Mouse (Mus musculus) layer of hippocampus, adult 2 months (tissue): ENCODE data around the gene Unc13b. TPM values are rescaled to one million over a fixed set of nuclear protein-coding genes. Genes with fewer than 3 reads are reported as not detected.
A peak's percentile ranks its signal among the peaks of the same experiment; 100 is the strongest.

Source experiments
- DNase-seq, 2 experiments: peaks; one replicate each; pipeline ENCODE4 v3.0.0; 2022; ENCODE audit warnings: low spot score in 2 of 2
- H3K27ac ChIP-seq: fragments of 200-600 bp; 2 replicates; pipeline ENCODE4 v1.8.1; 2022
- H3K4me3 ChIP-seq: fragments of 200-600 bp; 2 replicates; pipeline ENCODE4 v1.8.1; 2022; ENCODE audit warnings: mild to moderate bottlenecking
- CTCF ChIP-seq: fragments of 200-600 bp; conservative IDR thresholded peaks from 2 replicates; pipeline ENCODE4 v1.8.1; 2022; ENCODE audit warnings: antibody characterized with exemption, mild to moderate bottlenecking, moderate library complexity
- total RNA-seq, 2 experiments: library from RNA; stranded (reverse); gene quantifications; 2 replicates each; pipeline ENCODE4 v1.2.3; 2021

Unc13b gene
- total RNA-seq, 2 experiments from 2014 or later = 41.7 to 45.7 TPM

GRCm38 (mm10) chr4:43029749-43030148 lies 29.0 kb upstream of the Unc13b start:
- DNase-seq = no peak
- Histone ChIP-seq H3K27ac (no peak overlapping the region), H3K4me3 (no peak overlapping the region)
- TF ChIP-seq CTCF = no peak

- DNase-seq = no peak
- peak overlapping the region; percentile 93 for H3K4me3 ChIP-seq
- H3K27ac ChIP-seq = peak overlapping the region; percentile 91
- TF ChIP-seq CTCF = no peak
Measured at GRCm38 (mm10) chr4:43030352-43030751, 28.4 kb upstream of the Unc13b start.

GRCm38 (mm10) chr4:43030780-43031230 lies 27.9 kb upstream of the Unc13b start:
- peak overlapping the region; percentile 91 for H3K27ac ChIP-seq
- no peak for TF ChIP-seq CTCF
- DNase-seq = peak in 1 of 2 experiments; percentile 38
- peak overlapping the region; percentile 93 for H3K4me3 ChIP-seq

- Histone ChIP-seq H3K4me3 (peak within 1 kb of the TSS; percentile 93), H3K27ac (peak within 1 kb of the TSS; percentile 91)
- TF ChIP-seq CTCF = peak; percentile 53
- peak; percentile 91 to 95 for DNase-seq
Measured at GRCm38 (mm10) chr4:43031237-43031995, 27.3 kb upstream of the Unc13b start, which contains the start of gene Stoml2. Stoml2 (minus strand) TSS chr4:43031710.

GRCm38 (mm10) chr4:43032501-43032900 lies 26.3 kb upstream of the Unc13b start:
- Histone ChIP-seq H3K27ac (no peak overlapping the region; the same call in 1 of the 2 replicates), H3K4me3 (no peak overlapping the region)
- no peak for TF ChIP-seq CTCF
- no peak for DNase-seq

- TF ChIP-seq CTCF = no peak
- Histone ChIP-seq H3K27ac (no peak overlapping the region), H3K4me3 (no peak overlapping the region)
- DNase-seq = no peak
Measured at GRCm38 (mm10) chr4:43033481-43033880, 25.3 kb upstream of the Unc13b start.

- no peak for DNase-seq
- TF ChIP-seq CTCF = no peak
- no peak overlapping the region for H3K27ac ChIP-seq
- no peak overlapping the region for H3K4me3 ChIP-seq
Measured at GRCm38 (mm10) chr4:43035851-43036250, 22.9 kb upstream of the Unc13b start.

- H3K27ac ChIP-seq = no peak overlapping the region
- TF ChIP-seq CTCF = no peak
- no peak for DNase-seq
- H3K4me3 ChIP-seq = no peak overlapping the region
Measured at GRCm38 (mm10) chr4:43036356-43036755, 22.4 kb upstream of the Unc13b start.

- H3K27ac ChIP-seq = no peak overlapping the region; the same call in 1 of the 2 replicates
- no peak overlapping the region for H3K4me3 ChIP-seq
- no peak for DNase-seq
- TF ChIP-seq CTCF = no peak
Measured at GRCm38 (mm10) chr4:43037860-43038566, 20.7 kb upstream of the Unc13b start.

GRCm38 (mm10) chr4:43038567-43039495 lies 19.9 kb upstream of the Unc13b start:
- Histone ChIP-seq H3K4me3 (peak overlapping the region; percentile 63), H3K27ac (peak overlapping the region; percentile 82)
- peak; percentile 59 to 62 for DNase-seq
- no peak for TF ChIP-seq CTCF

GRCm38 (mm10) chr4:43039609-43040008 lies 19.1 kb upstream of the Unc13b start:
- no peak for TF ChIP-seq CTCF

GRCm38 (mm10) chr4:43040114-43040572 lies 18.6 kb upstream of the Unc13b start:
- 0 out of 2 replicates have a peak, but pooled peaks have one; percentile 3 for TF ChIP-seq CTCF
- peak; percentile 93 to 97 for DNase-seq
- H3K27ac ChIP-seq = peak overlapping the region; percentile 82
- H3K4me3 ChIP-seq = peak overlapping the region; percentile 63

More at GRCm38 (mm10) chr4:43039609-43040008, 19.1 kb upstream of the Unc13b start:
- Histone ChIP-seq H3K27ac (peak overlapping the region; percentile 82), H3K4me3 (peak overlapping the region; percentile 63)
- DNase-seq = no peak
